Mouse (Mus musculus) forebrain, embryonic 14.5 days (tissue): ENCODE measurements around the gene Nol10. TPM values are rescaled to one million over a fixed set of nuclear protein-coding genes. Genes with fewer than 3 reads are reported as not detected.

Experiments used
- ATAC-seq: fragments of 200-750 bp; cut with Nextera tagmentation; 2 replicates; pipeline ENCODE4 v1.8.0; 2017; ENCODE audit warnings: mild to moderate bottlenecking, moderate library complexity
- DNase-seq: peaks from one replicate; pipeline ENCODE4 v3.0.0-alpha.2; 2015; ENCODE audit warnings: low spot score
- H3K27ac ChIP-seq: fragments of 300-500 bp; sonication (generic); 2 replicates; pipeline ENCODE4 v1.5.1; 2014; ENCODE audit warnings: low read depth, mild to moderate bottlenecking, control low read depth, low read length, moderate library complexity
- H3K27me3 ChIP-seq: fragments of 300-500 bp; sonication (generic); replicated peaks from 2 replicates; pipeline ENCODE4 v1.6.1; 2014; ENCODE audit warnings: low read length, control low read depth, mixed read lengths; ENCODE audit not compliant: control insufficient read depth, insufficient read depth
- H3K36me3 ChIP-seq: fragments of 300-500 bp; sonication (generic); 2 replicates; pipeline ENCODE4 v1.6.1; 2014; ENCODE audit warnings: low read length, control low read depth; ENCODE audit not compliant: control insufficient read depth, insufficient read depth
- H3K4me1 ChIP-seq: fragments of 300-500 bp; sonication (generic); 2 replicates; pipeline ENCODE4 v1.6.1; 2014; ENCODE audit warnings: antibody characterized with exemption, low read length, control low read depth; ENCODE audit not compliant: control insufficient read depth, insufficient read depth
- H3K4me2 ChIP-seq: fragments of 300-500 bp; sonication (generic); 2 replicates; pipeline ENCODE4 v1.6.1; 2014; ENCODE audit warnings: mild to moderate bottlenecking, control low read depth, low read length
- H3K4me3 ChIP-seq: fragments of 300-500 bp; sonication (generic); 2 replicates; pipeline ENCODE4 v1.5.1; 2014; ENCODE audit warnings: low read depth, low read length, control low read depth
- H3K9ac ChIP-seq: fragments of 300-500 bp; sonication (generic); 2 replicates; pipeline ENCODE4 v1.6.1; 2014; ENCODE audit warnings: mild to moderate bottlenecking, low read length, control low read depth, moderate library complexity
- H3K9me3 ChIP-seq: fragments of 300-500 bp; sonication (generic); replicated peaks from 2 replicates; pipeline ENCODE4 v1.6.1; 2016; ENCODE audit warnings: low read length, control low read depth, mixed read lengths; ENCODE audit not compliant: control insufficient read depth
- WGBS: fragments of 180-500 bp; shearing (Covaris S2); extraction: QIAGEN DNeasy Blood & Tissue Kit; methylation state at CpG from one replicate; pipeline ENCODE4 v1.1.7; 2014; 5-methylcytosine and 5-hydroxymethylcytosine counted together
- polyA plus RNA-seq: library from polyadenylated mRNA; unstranded; fragments of >200 nt; fragmentation: Nextera tagmentation; extraction: Ambion mirVana; gene quantifications from 2 replicates; pipeline ENCODE4 v1.2.1, GENCODE M21; 2014

Gene Nol10
- polyA plus RNA-seq, 1 experiment from 2014 or later = 19.5 TPM

DNA sequence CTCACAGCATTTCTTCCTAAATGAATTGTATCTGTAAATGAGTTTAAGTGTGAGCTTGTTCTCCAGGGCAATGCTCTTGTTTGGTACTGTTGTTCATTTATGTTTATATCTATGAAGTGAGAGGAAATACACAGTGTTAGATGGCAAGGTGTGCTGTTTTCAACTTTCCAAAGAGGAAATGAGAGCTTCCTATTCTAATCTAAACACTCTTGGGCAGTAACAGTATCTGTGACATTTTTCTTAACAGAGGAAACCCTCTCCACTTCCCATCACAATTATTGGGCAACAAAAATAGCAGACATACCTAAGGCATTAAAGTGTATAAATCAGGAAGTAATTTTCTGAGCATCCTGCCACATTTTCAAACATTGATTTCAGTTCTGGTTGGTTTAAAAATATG, 41.8 kb downstream of the Nol10 start:
- no peak overlapping the region for H3K4me2 ChIP-seq
- H3K27ac ChIP-seq = no peak overlapping the region
- no peaks in the 10 kb centered on the region for H3K9me3 ChIP-seq
- H3K9ac ChIP-seq = no peak overlapping the region
- DNase-seq (no peak), ATAC-seq (no peak)
- peaks cover 9% of the 10 kb centered on the region; the same call in 1 of the 2 replicates for H3K36me3 ChIP-seq
- no peaks in the 10 kb centered on the region for H3K27me3 ChIP-seq
- H3K4me1 ChIP-seq = no peaks in the 10 kb centered on the region
- no peak overlapping the region for H3K4me3 ChIP-seq

- 72% methylated on average over 4 of the region's 4 CpGs for whole genome bisulfite sequencing
- H3K27ac ChIP-seq = no peak overlapping the region
- no peak for ATAC-seq
- peak; percentile 19 for DNase-seq
- no peaks in the 10 kb centered on the region for H3K27me3 ChIP-seq
- H3K36me3 ChIP-seq = peaks cover 12% of the 10 kb centered on the region; the same call in 1 of the 2 replicates
- no peaks in the 10 kb centered on the region for H3K4me1 ChIP-seq
- no peaks in the 10 kb centered on the region for H3K9me3 ChIP-seq
- H3K9ac ChIP-seq = no peak overlapping the region
- H3K4me3 ChIP-seq = no peak overlapping the region
- no peak overlapping the region for H3K4me2 ChIP-seq
Measured at GRCm38 (mm10) chr12:17390510-17390909, 42.3 kb downstream of the Nol10 start.

GRCm38 (mm10) chr12:17393148-17393547, 44.9 kb downstream of the Nol10 start:
- Histone ChIP-seq H3K4me3 (no peak overlapping the region), H3K27ac (no peak overlapping the region), H3K9ac (no peak overlapping the region), H3K9me3 (no peaks in the 10 kb centered on the region), H3K27me3 (no peaks in the 10 kb centered on the region), H3K4me2 (no peak overlapping the region), H3K36me3 (peaks cover 13% of the 10 kb centered on the region; the same call in 1 of the 2 replicates), H3K4me1 (peaks cover 4% of the 10 kb centered on the region; the same call in 1 of the 2 replicates)
- 79% methylated on average over 13 of the region's 13 CpGs for WGBS
- ATAC-seq (no peak), DNase-seq (peak; percentile 4)

- DNase-seq (peak; percentile 87), ATAC-seq (peak; percentile 94)
- Histone ChIP-seq H3K9ac (no peak overlapping the region), H3K36me3 (peaks cover 10% of the 10 kb centered on the region; the same call in 1 of the 2 replicates), H3K4me1 (peaks cover 4% of the 10 kb centered on the region; the same call in 1 of the 2 replicates), H3K4me3 (no peak overlapping the region), H3K4me2 (no peak overlapping the region), H3K27me3 (no peaks in the 10 kb centered on the region), H3K9me3 (no peaks in the 10 kb centered on the region), H3K27ac (no peak overlapping the region)
- 16% methylated on average over 2 of the region's 2 CpGs for WGBS
Measured at GRCm38 (mm10) chr12:17397150-17397549, 48.9 kb downstream of the Nol10 start.

DNA sequence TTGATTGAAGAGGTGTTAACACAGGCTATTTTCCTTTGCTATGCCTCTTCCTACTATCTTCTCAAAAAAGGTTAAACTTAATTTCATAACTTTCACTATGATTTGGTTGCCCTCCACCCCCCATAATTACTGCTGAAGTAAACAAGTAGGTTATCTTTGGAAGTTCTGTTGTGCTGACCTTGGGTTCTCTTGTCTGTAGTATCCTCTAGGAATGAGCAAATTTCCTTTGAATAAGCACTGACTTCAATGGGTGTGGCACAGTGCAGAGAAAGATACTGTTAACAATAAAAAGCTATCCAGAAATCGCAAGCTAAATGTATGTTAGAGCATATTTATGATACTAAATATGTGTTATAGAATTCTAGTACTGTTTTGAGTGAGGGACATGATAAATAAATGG, 53.2 kb downstream of the Nol10 start:
- Histone ChIP-seq H3K4me1 (peaks cover 4% of the 10 kb centered on the region; the same call in 1 of the 2 replicates), H3K27ac (no peak overlapping the region), H3K4me2 (no peak overlapping the region), H3K27me3 (no peaks in the 10 kb centered on the region), H3K9me3 (no peaks in the 10 kb centered on the region), H3K9ac (no peak overlapping the region), H3K36me3 (peaks cover 30% of the 10 kb centered on the region), H3K4me3 (no peak overlapping the region)
- 96% methylated on average over 1 of the region's 1 CpGs for WGBS
- DNase-seq (no peak), ATAC-seq (no peak)

GRCm38 (mm10) chr12:17402116-17402515, 53.9 kb downstream of the Nol10 start:
- Histone ChIP-seq H3K9ac (no peak overlapping the region), H3K9me3 (no peaks in the 10 kb centered on the region), H3K27ac (no peak overlapping the region), H3K36me3 (peaks cover 36% of the 10 kb centered on the region), H3K4me1 (peaks cover 2% of the 10 kb centered on the region; the same call in 1 of the 2 replicates), H3K4me2 (no peak overlapping the region), H3K4me3 (no peak overlapping the region), H3K27me3 (no peaks in the 10 kb centered on the region)
- ATAC-seq (no peak), DNase-seq (no peak)
- 94% methylated on average over 3 of the region's 3 CpGs for WGBS

DNA sequence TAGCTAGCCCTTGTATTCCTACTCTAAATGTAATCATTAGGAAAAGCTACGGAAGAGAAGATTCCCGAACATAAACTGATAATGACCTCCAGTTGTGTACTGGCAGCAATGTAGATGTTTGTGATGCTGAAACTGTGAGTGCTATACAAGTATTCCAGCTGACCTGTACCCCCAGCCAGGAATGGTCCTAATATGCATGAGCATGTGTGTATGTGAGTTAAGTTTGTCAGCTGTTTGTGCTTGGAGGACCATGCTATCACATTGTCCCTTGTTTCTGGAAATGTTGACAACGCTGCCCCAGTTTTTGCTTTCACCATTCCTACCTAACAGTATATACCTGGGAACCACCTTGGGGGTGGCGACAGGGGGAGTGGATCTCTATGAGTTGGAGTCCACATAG, 55.7 kb downstream of the Nol10 start:
- no peak overlapping the region for H3K9ac ChIP-seq
- no peaks in the 10 kb centered on the region for H3K27me3 ChIP-seq
- ATAC-seq = no peak
- no peaks in the 10 kb centered on the region for H3K9me3 ChIP-seq
- H3K27ac ChIP-seq = no peak overlapping the region
- peaks cover 47% of the 10 kb centered on the region for H3K36me3 ChIP-seq
- no peak overlapping the region for H3K4me2 ChIP-seq
- WGBS = 95% methylated on average over 4 of the region's 4 CpGs
- DNase-seq = no peak
- H3K4me3 ChIP-seq = no peak overlapping the region
- H3K4me1 ChIP-seq = no peaks in the 10 kb centered on the region

DNA sequence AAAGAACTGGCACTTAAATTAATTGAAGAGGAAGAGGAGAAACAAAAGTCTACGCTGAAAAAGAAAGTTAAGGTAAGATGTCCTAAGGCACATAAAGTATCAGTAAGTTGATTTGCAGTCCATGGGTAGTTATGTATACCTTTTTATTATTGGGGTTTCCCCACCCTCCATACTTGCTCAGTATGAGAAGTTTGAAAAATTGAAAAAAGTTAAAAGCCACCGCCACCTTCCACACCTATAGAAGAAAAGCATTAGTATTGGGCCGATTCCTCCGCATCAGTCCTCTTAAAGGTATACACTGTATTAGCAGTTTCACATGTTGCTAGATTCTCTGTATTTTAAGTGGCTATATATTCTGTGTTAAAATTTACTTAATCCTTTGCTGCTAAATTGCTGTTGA, 58.6 kb downstream of the Nol10 start:
- H3K4me2 ChIP-seq = no peak overlapping the region
- no peak overlapping the region for H3K27ac ChIP-seq
- no peaks in the 10 kb centered on the region for H3K4me1 ChIP-seq
- no peak overlapping the region for H3K4me3 ChIP-seq
- 96% methylated on average over 4 of the region's 4 CpGs for WGBS
- H3K9ac ChIP-seq = no peak overlapping the region
- no peak for ATAC-seq
- DNase-seq = no peak
- H3K9me3 ChIP-seq = no peaks in the 10 kb centered on the region
- H3K36me3 ChIP-seq = peaks cover 47% of the 10 kb centered on the region
- no peaks in the 10 kb centered on the region for H3K27me3 ChIP-seq

- ATAC-seq (no peak), DNase-seq (no peak)
- H3K9ac ChIP-seq = no peak overlapping the region
- H3K27me3 ChIP-seq = no peaks in the 10 kb centered on the region
- H3K4me2 ChIP-seq = no peak overlapping the region
- WGBS = 95% methylated on average over 7 of the region's 7 CpGs
- H3K9me3 ChIP-seq = no peaks in the 10 kb centered on the region
- no peaks in the 10 kb centered on the region for H3K4me1 ChIP-seq
- H3K27ac ChIP-seq = no peak overlapping the region
- H3K36me3 ChIP-seq = peaks cover 45% of the 10 kb centered on the region
- H3K4me3 ChIP-seq = no peak overlapping the region
Measured at GRCm38 (mm10) chr12:17408312-17408711, 60.1 kb downstream of the Nol10 start.
